Mouse (Mus musculus) heart, postnatal 0 days (tissue): ENCODE measurements around the gene Ncam1.

Source experiments
- CTCF ChIP-seq: IDR thresholded peaks from 2 replicates; pipeline ENCODE4 v1.5.1; 2016; ENCODE audit warnings: antibody characterized with exemption, control low read depth, low read depth
- EP300 ChIP-seq: IDR thresholded peaks from 2 replicates; pipeline ENCODE4 v1.6.1; 2016; ENCODE audit warnings: antibody characterized with exemption, low read depth

GRCm38 (mm10) chr9:49758436-49758835 is 40.3 kb downstream of the Ncam1 start:
- TF ChIP-seq CTCF (no peak), EP300 (no peak)
